Mouse (Mus musculus) kidney, postnatal 10 days (tissue): ENCODE measurements around the gene Rapgef6.

Experiments used
- DNase-seq: peaks from one replicate; pipeline ENCODE4 v3.0.0; 2021; ENCODE audit warnings: mixed read lengths

The Rapgef6 gene

DNA sequence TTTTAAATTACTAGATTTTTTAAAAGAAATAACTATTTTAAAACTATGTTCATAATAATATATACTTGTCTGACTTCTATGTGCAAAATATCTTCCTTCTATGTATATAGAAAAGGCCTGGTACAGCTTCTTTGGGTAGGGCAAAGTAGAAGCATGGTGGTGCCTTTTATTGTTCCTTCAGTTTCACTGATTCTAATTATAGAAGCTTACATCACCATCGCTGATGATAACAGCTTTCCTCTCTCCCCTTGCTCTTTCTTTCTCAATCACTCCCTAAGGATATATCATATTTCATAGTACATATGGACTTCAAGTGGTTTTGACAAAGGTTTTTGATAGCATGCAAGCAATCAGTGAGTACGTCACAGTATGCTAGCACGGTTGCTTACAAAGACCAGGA, 69.9 kb downstream of the Rapgef6 start:
- DNase-seq, result no peak

GRCm38 (mm10) chr11:54594049-54594448, 71.4 kb downstream of the Rapgef6 start:
- no peak for DNase-seq

DNA sequence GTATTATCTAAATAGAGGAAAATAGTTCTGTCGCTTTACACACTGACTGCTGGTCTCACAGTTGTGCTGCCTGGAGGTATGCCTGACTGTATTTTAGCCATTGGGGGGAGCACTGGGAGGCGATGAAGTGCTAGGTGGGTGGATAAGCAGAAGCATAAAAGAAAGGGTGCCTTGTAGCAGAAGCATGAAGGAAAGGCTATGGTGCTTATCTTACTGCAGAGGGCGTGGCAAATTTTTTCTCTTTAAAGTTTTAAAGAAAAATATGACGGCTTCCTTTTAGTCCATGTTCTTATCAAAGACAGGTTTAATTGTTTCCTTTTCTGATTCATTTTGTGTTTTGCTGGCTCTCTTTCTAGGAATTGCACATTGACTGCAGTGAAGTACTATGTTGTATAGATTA, 72.4 kb downstream of the Rapgef6 start:
- DNase-seq, result no peak

DNA sequence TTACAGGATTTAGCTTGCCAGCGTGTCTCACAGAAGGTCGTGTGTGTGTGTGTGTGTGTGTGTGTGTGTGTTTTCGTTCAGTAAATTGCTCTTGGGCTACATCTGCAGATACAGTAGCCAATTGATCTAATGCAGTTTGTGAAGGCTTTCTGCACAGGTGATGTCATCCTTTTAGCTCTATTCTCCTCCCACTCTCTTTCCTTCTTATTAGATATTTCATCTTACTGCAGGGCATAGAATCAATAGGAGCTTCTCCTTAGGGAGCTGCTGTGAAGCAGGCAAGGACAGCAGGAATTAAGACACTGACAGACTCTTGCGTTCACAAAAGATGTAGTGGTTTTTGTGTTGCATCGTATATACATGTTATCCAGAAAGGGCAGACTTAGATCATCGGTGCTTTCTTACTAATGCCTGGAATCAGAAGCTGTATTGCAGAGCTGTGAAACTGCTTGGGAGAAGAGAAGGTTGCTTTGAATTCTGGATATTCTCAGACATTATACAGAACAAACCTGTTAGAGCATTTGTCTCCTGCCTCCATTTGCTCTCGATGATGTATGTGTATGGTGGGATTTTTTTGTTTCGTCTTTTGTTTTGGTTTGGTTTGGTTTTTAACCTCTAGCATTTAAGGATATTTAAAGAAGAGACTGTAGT, 73.4 kb downstream of the Rapgef6 start:
- DNase-seq, result no peak

- no peak for DNase-seq
Observed at GRCm38 (mm10) chr11:54597902-54598447, 75.3 kb downstream of the Rapgef6 start.

- no peak for DNase-seq
Observed at GRCm38 (mm10) chr11:54601121-54601520, 78.5 kb downstream of the Rapgef6 start.

GRCm38 (mm10) chr11:54602764-54603163, 80.1 kb downstream of the Rapgef6 start:
- peak; percentile 25 for DNase-seq

DNA sequence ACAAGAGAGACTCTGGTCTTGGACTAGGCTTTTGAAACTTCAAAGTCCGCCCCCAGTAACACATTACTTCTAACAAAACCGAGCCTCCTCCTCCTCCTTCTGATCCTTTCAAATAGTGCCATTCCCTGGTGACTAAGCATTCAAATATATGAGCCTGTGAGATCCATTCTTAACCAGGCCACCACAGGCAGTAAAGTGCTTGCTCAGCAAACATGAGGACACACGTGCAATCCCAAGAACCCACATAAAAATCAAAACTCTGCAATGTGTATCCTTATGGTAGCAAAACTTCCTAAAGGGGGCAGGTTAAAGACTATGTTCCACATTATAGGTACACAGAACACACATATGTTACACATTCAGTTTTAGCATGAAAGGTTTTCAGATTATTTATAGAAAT, 81.8 kb downstream of the Rapgef6 start:
- no peak for DNase-seq

GRCm38 (mm10) chr11:54613628-54614027, 91.0 kb downstream of the Rapgef6 start:
- DNase-seq, result no peak

- DNase-seq, result no peak
Observed at GRCm38 (mm10) chr11:54614560-54614959, 91.9 kb downstream of the Rapgef6 start.

GRCm38 (mm10) chr11:54618841-54619240, 96.2 kb downstream of the Rapgef6 start:
- no peak for DNase-seq

DNA sequence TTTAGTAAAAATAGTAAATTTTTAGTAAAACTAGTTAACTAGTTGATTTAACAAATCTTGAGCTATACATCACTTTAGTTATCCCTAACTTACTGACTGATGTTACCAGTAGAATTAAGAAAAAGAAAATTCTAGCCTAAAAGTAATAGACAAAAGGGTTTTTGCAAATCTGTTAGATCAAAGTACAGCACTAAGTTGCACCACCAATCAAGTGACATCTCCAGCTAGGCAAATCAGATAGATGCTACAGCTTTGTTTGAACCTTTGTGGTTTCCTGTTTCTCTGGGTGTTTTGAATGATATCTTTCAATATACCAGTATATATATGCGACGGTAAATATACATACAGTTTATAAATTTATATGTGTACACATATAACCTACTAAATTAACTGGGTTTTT, 99.1 kb downstream of the Rapgef6 start:
- DNase-seq, result no peak

DNA sequence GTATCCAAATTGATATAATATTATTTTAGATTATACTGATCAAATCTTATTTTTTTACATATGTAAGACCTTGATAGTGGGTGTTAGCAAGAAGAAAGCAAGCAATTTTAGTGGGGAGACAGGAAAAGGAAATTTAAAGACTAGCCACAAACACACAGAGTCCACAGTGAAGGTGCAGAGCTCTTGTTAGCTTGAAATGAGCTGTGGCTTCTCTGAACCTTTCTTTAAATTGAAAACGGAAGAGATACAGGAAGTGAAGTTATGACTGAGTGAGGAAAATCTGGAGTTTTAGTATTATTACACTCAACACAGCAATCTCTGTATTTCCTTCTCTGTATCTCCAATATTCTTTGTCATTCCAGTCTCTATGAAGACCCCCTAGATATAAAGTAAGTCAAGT, 104.3 kb downstream of the Rapgef6 start:
- DNase-seq, result no peak

GRCm38 (mm10) chr11:54646420-54646819, 123.8 kb downstream of the Rapgef6 start:
- DNase-seq, result no peak

- no peak for DNase-seq
Observed at GRCm38 (mm10) chr11:54648573-54648972, 125.9 kb downstream of the Rapgef6 start.

DNA sequence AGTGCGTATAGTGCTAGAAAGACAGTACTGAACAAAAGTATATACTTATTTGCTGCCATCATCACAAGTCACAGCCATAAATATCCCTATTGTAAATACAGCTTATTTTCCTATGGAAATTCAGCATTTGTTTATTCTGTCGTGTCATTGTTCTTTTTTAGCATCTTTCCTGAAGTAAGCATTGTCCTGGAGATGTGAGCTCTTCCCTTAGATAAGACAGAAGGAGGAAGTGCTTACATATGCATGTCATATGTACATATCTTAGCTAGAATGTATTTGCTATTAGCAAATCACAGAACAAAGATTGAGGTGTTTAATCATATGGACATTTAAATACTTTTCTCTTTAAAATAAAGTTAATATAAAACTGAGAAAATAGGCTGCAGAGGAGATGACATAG, 132.8 kb downstream of the Rapgef6 start:
- DNase-seq, result no peak

GRCm38 (mm10) chr11:54673575-54674298, 151.1 kb downstream of the Rapgef6 start:
- no peak for DNase-seq

- no peak for DNase-seq
Observed at GRCm38 (mm10) chr11:54675792-54676489, 153.3 kb downstream of the Rapgef6 start.

DNA sequence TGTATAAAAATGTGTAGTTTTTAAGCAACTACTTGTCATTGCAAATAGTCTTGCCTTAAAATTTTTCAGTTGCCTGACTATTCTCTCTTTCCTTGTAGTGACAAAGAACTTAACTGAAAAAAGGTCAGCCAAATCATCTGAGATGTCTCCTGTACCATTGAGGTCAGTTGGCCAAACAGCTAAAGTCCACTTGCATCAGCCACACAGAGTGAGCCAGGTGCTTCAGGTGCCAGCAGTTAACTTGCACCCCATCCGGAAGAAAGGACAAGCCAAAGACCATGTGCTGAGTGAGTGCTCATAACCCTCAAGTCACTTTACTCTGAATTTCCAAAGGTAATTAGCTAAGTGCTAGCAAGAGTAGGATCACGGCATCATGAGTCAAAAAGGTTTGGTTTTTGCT, 156.5 kb downstream of the Rapgef6 start:
- DNase-seq, result no peak

- DNase-seq, result no peak
Observed at GRCm38 (mm10) chr11:54684831-54685230, 162.2 kb downstream of the Rapgef6 start.

- no peak for DNase-seq
Observed at GRCm38 (mm10) chr11:54690171-54690570, 167.5 kb downstream of the Rapgef6 start.

DNA sequence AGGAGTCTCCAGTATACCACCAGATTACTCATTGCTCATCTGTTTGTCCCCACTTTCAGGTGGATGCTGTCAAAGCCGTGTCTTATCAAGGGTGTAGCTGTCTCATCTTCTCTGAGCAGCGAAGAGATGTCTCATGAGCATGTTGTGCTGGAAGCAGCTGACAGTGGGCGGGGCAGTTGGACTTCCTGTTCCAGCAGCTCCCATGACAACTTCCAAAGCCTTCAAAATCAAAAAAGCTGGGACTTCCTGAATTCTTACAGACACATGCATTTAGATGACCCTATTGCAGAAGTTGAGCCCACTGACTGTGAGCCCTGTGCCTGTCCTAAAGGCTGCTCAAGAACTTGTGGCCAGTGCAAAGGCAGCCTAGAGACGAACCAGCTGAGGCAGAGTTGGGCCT, 168.5 kb downstream of the Rapgef6 start:
- peak; percentile 55 for DNase-seq

- DNase-seq, result no peak
Observed at GRCm38 (mm10) chr11:54693696-54694095, 171.0 kb downstream of the Rapgef6 start.

GRCm38 (mm10) chr11:54694291-54694690, 171.6 kb downstream of the Rapgef6 start:
- DNase-seq, result no peak
